Mouse (Mus musculus) spleen, adult 2 months (tissue): ENCODE data around the gene Slc25a34.

Experiments
- CTCF ChIP-seq: fragments of 200-500 bp; IDR thresholded peaks from 2 replicates; pipeline ENCODE4 v1.5.1; 2011; ENCODE audit warnings: mild to moderate bottlenecking, inconsistent platforms; ENCODE audit not compliant: insufficient read depth, insufficient read length, insufficient replicate concordance; ENCODE audit errors: extremely low read depth
- POLR2A ChIP-seq: fragments of 200-500 bp; IDR thresholded peaks from 2 replicates; pipeline ENCODE4 v1.6.1; 2011; ENCODE audit warnings: low read depth, low read length, inconsistent platforms

DNA sequence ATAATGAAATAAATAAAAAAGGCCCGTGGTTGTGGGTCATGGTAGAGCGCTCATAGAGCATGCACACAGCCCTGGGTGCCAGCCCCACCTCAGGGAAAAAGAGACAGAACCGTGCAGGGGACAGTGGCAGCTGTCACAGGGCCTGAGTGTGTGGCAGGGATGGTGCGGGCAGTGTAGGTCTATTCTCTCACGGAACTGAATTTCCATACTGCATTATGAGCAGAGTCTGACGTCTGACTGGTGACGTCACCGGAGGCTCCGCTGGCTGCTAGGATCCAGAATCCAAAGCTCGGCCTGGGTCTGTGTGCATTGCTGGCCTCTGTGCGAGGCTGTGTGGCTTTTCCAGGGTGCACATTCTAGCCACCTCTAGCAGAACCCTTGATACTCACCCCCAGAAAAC is 37.3 kb upstream of the Slc25a34 start:
- TF ChIP-seq POLR2A (no peak), CTCF (no peak)
